Mouse (Mus musculus) c-Kit-positive CD71-positive TER-119-positive erythroid progenitor cells, embryonic 14.5 days (primary cell): Measurements from ENCODE around the gene Myo1d.

ENCODE experiments used
- DNase-seq: peaks from one replicate; pipeline ENCODE4 v3.0.0-alpha.2; 2013; ENCODE audit warnings: low spot score

Myo1d gene

GRCm38 (mm10) chr11:80723406-80724047 is 56.3 kb downstream of the Myo1d start:
- no peak for DNase-seq

GRCm38 (mm10) chr11:80719014-80719413 is 60.8 kb downstream of the Myo1d start:
- DNase-seq = no peak

GRCm38 (mm10) chr11:80718036-80718435 is 61.8 kb downstream of the Myo1d start:
- DNase-seq = no peak

- DNase-seq = no peak
These were observed 64.7 kb downstream of the Myo1d start for GRCm38 (mm10) chr11:80715115-80715514.

- no peak for DNase-seq
These were observed 66.1 kb downstream of the Myo1d start for GRCm38 (mm10) chr11:80713705-80714104.

GRCm38 (mm10) chr11:80712201-80712600 is 67.6 kb downstream of the Myo1d start:
- DNase-seq = no peak

- DNase-seq = no peak
These were observed 68.5 kb downstream of the Myo1d start for GRCm38 (mm10) chr11:80711336-80711735.

GRCm38 (mm10) chr11:80700611-80701010 is 79.2 kb downstream of the Myo1d start:
- no peak for DNase-seq

GRCm38 (mm10) chr11:80698721-80699120 is 81.1 kb downstream of the Myo1d start:
- DNase-seq = no peak

GRCm38 (mm10) chr11:80696350-80696749 is 83.5 kb downstream of the Myo1d start:
- peak; percentile 52 for DNase-seq

GRCm38 (mm10) chr11:80684603-80685002 is 95.2 kb downstream of the Myo1d start:
- no peak for DNase-seq

- DNase-seq = no peak
These were observed 97.1 kb downstream of the Myo1d start for GRCm38 (mm10) chr11:80682745-80683144.

GRCm38 (mm10) chr11:80673013-80673412 is 106.8 kb downstream of the Myo1d start:
- DNase-seq = no peak

GRCm38 (mm10) chr11:80670391-80670790 is 109.4 kb downstream of the Myo1d start:
- DNase-seq = no peak

GRCm38 (mm10) chr11:80669934-80670333 is 109.9 kb downstream of the Myo1d start:
- no peak for DNase-seq

GRCm38 (mm10) chr11:80666211-80666610 is 113.6 kb downstream of the Myo1d start:
- no peak for DNase-seq

GRCm38 (mm10) chr11:80664261-80664660 is 115.6 kb downstream of the Myo1d start:
- DNase-seq = no peak

- no peak for DNase-seq
These were observed 134.7 kb downstream of the Myo1d start for GRCm38 (mm10) chr11:80645111-80645510.

- no peak for DNase-seq
These were observed 150.6 kb downstream of the Myo1d start for GRCm38 (mm10) chr11:80628992-80629865.

- no peak for DNase-seq
These were observed 151.2 kb downstream of the Myo1d start for GRCm38 (mm10) chr11:80628581-80628980.

GRCm38 (mm10) chr11:80623038-80623380 is 156.8 kb downstream of the Myo1d start:
- no peak for DNase-seq

GRCm38 (mm10) chr11:80622233-80623037 is 157.4 kb downstream of the Myo1d start:
- DNase-seq = no peak
